Mouse (Mus musculus): ENCODE results near the gene Crym. TPM values are rescaled to one million over a fixed set of nuclear protein-coding genes. Genes with fewer than 3 reads are reported as not detected.

Gene Crym
- polyA plus RNA-seq, 1 experiment from 2014 or later: 25.4 TPM

DNA sequence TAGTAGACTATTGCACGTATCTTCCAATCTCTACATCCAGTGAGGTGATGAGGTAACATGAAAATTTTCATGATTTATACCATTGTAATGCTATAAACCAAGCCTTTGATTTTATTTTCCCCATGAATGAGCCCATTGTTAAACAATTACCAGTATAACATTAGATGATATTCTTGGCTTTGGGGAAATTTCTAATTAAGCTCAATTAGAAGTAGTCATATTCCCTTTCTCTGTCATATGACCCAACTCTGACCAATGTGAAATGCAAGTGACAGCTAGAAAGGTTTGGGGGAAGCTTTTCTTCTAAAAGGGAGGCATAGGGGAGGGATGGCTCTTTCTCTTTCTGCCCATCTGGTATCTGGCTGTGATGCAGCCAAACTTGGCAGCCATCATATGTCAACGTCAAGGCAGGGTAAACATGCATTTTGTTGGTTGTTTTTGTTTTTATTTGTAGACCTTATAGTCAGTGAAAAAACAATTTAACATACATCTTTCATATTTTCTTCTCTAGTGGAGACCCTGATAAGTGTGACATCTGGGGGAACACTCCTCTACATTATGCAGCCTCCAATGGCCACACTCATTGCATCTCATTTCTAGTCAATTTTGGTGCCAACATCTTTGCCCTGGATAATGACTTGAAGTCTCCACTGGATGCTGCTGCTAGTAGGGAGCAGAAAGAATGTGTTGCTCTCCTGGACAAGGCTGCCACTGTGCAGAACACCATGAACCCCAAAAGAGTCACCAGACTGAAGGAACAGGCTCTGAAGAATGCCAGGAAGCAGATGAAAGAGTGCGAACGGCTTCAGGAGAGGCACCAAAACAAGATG lies 20.3 kb downstream of the Crym start:
- Histone ChIP-seq H3K4me3 (replicated peaks) (no peak overlapping the region), H3K4me1 (no peaks in the 10 kb centered on the region), H3K36me3 (replicated peaks) (no peaks in the 10 kb centered on the region), H3K27ac (no peak overlapping the region), H3K27me3 (no peaks in the 10 kb centered on the region), H3K9me3 (no peaks in the 10 kb centered on the region), H3K4me2 (no peak overlapping the region), H3K9ac (no peak overlapping the region)
- no peak for ATAC-seq (ENCODE audit: low FRiP score)
- 92% methylated on average over 4 of the region's 4 CpGs for WGBS

GRCm38 (mm10) chr7:120180547-120180946 lies 21.4 kb downstream of the Crym start:
- H3K27me3 ChIP-seq: no peaks in the 10 kb centered on the region
- H3K4me2 ChIP-seq: no peak overlapping the region
- H3K4me1 ChIP-seq: no peaks in the 10 kb centered on the region
- no peak for ATAC-seq (ENCODE audit: low FRiP score)
- H3K36me3 ChIP-seq (replicated peaks): no peaks in the 10 kb centered on the region
- no peak overlapping the region for H3K9ac ChIP-seq
- H3K4me3 ChIP-seq (replicated peaks): no peak overlapping the region
- H3K27ac ChIP-seq: no peak overlapping the region
- H3K9me3 ChIP-seq: no peaks in the 10 kb centered on the region
- 91% methylated on average over 5 of the region's 5 CpGs for WGBS

GRCm38 (mm10) chr7:120178935-120179334 lies 23.0 kb downstream of the Crym start:
- 32% methylated on average over 2 of the region's 2 CpGs for WGBS

DNA sequence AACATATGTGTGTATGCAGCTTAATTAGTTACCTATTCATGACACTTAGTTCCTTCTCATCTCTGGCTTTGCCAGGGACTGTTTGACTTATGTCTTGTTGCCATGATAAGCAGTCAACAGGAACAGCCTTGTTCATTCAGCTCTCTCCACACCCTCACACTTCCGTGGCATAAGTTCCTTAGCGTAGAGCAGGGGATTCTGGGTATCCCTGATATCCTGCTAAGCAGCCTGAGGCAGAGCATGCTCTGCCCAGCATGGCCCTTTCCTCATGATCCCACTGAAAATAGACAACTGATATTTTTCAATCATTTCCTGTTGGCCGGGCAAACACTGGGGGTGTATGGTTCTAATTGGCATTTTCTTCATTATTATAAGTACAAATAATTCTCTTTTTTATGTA lies 24.3 kb downstream of the Crym start:
- no peaks in the 10 kb centered on the region for H3K4me1 ChIP-seq
- no peaks in the 10 kb centered on the region for H3K36me3 ChIP-seq (replicated peaks)
- no peak overlapping the region for H3K9ac ChIP-seq
- WGBS: 81% methylated on average over 3 of the region's 3 CpGs
- H3K9me3 ChIP-seq: no peaks in the 10 kb centered on the region
- H3K27me3 ChIP-seq: 0 out of 2 replicates have a peak, but pooled peaks cover 2% of the 10 kb centered on the region
- no peak for ATAC-seq (ENCODE audit: low FRiP score)
- no peak overlapping the region for H3K27ac ChIP-seq
- no peak overlapping the region for H3K4me3 ChIP-seq (replicated peaks)
- H3K4me2 ChIP-seq: no peak overlapping the region

More at GRCm38 (mm10) chr7:120178935-120179334, 23.0 kb downstream of the Crym start:
- Histone ChIP-seq H3K27ac (no peak overlapping the region), H3K36me3 (replicated peaks) (no peaks in the 10 kb centered on the region), H3K9me3 (no peaks in the 10 kb centered on the region), H3K9ac (no peak overlapping the region), H3K4me2 (no peak overlapping the region), H3K4me3 (replicated peaks) (no peak overlapping the region), H3K27me3 (no peaks in the 10 kb centered on the region), H3K4me1 (no peaks in the 10 kb centered on the region)
- ATAC-seq (ENCODE audit: low FRiP score): no peak

DNA sequence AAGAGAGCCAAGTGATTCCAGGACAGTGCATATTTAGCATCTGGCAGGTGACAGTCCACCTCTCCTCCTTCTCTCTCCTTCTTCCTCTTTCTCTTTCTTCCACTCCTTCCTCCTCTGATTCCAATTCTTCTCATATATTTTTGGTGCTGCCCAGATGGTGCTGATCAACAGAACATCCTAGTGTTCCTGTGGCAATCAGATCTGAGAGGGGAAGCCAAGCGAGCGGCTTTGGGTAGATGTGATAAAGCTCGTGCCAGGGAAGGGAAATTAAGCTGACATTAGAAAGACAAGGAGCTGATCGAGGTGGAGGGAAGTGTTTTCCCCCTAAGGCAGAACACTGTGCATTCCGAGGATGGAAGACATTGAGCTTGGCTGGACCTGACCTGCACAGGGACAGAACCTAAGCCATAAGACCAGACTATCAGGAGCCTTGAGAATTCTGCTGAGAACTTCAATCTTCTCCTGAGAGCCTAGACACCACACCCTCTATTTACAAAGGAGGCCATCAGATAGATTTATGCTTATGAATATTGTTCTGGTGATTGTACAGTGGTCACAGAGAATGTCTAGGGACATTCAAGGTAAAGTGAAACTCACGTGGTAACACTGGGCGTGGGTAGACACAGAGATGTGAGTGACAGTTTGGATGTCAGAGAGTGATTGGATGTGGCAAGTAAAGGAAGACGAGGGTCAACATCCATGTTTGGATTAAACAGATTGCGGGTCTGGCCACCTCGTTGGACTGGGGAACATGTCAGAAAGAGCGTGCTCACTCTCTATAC lies 27.0 kb downstream of the Crym start:
- Histone ChIP-seq H3K9ac (no peak overlapping the region), H3K36me3 (replicated peaks) (no peaks in the 10 kb centered on the region), H3K27me3 (0 out of 2 replicates have a peak, but pooled peaks cover 8% of the 10 kb centered on the region), H3K4me1 (no peaks in the 10 kb centered on the region), H3K9me3 (no peaks in the 10 kb centered on the region), H3K4me2 (no peak overlapping the region), H3K4me3 (replicated peaks) (no peak overlapping the region), H3K27ac (no peak overlapping the region)
- no peak for ATAC-seq (ENCODE audit: low FRiP score)
- WGBS: 88% methylated on average over 11 of the region's 11 CpGs

GRCm38 (mm10) chr7:120173603-120174244 lies 28.2 kb downstream of the Crym start, which contains the start of gene Anks4b:
Gene Anks4b, plus strand, starts transcription at chr7:120173858.
- Histone ChIP-seq H3K4me3 (replicated peaks) (no peak within 1 kb of the TSS), H3K9ac (no peak within 1 kb of the TSS), H3K27me3 (0 out of 2 replicates have a peak, but pooled peaks cover 8% of the 10 kb centered on the region), H3K36me3 (replicated peaks) (no peaks in the 10 kb centered on the region), H3K4me2 (no peak within 1 kb of the TSS), H3K4me1 (no peaks in the 10 kb centered on the region), H3K27ac (no peak within 1 kb of the TSS), H3K9me3 (no peaks in the 10 kb centered on the region)
- ATAC-seq (ENCODE audit: low FRiP score): no peak
- 90% methylated on average over 10 of the region's 10 CpGs for WGBS

- Histone ChIP-seq H3K9ac (no peak overlapping the region), H3K36me3 (replicated peaks) (no peaks in the 10 kb centered on the region), H3K4me2 (no peak overlapping the region), H3K4me1 (no peaks in the 10 kb centered on the region), H3K27ac (no peak overlapping the region), H3K27me3 (0 out of 2 replicates have a peak, but pooled peaks cover 8% of the 10 kb centered on the region), H3K9me3 (no peaks in the 10 kb centered on the region), H3K4me3 (replicated peaks) (no peak overlapping the region)
- ATAC-seq (ENCODE audit: low FRiP score): no peak
- WGBS: 83% methylated on average over 1 of the region's 1 CpGs
These were observed 29.7 kb downstream of the Crym start for GRCm38 (mm10) chr7:120172188-120172700.

GRCm38 (mm10) chr7:120163581-120164251 lies 38.2 kb downstream of the Crym start:
- Histone ChIP-seq H3K27ac (no peak overlapping the region), H3K27me3 (peaks cover 41% of the 10 kb centered on the region), H3K4me3 (replicated peaks) (no peak overlapping the region), H3K9ac (no peak overlapping the region), H3K36me3 (replicated peaks) (no peaks in the 10 kb centered on the region), H3K4me1 (no peaks in the 10 kb centered on the region), H3K4me2 (no peak overlapping the region), H3K9me3 (no peaks in the 10 kb centered on the region)
- no peak for ATAC-seq (ENCODE audit: low FRiP score)
- 91% methylated on average over 11 of the region's 11 CpGs for WGBS

- H3K27ac ChIP-seq: no peak overlapping the region
- H3K27me3 ChIP-seq: peaks cover 60% of the 10 kb centered on the region
- WGBS: 10% methylated on average over 4 of the region's 4 CpGs
These were observed 43.7 kb downstream of the Crym start for GRCm38 (mm10) chr7:120158121-120158613.

GRCm38 (mm10) chr7:120157575-120158061 lies 44.3 kb downstream of the Crym start:
- Histone ChIP-seq H3K4me1 (peaks cover 23% of the 10 kb centered on the region), H3K9me3 (no peaks in the 10 kb centered on the region), H3K36me3 (replicated peaks) (no peaks in the 10 kb centered on the region), H3K4me2 (no peak overlapping the region), H3K27me3 (peaks cover 64% of the 10 kb centered on the region), H3K4me3 (replicated peaks) (no peak overlapping the region), H3K27ac (no peak overlapping the region), H3K9ac (no peak overlapping the region)
- ATAC-seq (ENCODE audit: low FRiP score): peak; percentile 57
- WGBS: 9% methylated on average over 5 of the region's 5 CpGs

More at GRCm38 (mm10) chr7:120158121-120158613, 43.7 kb downstream of the Crym start:
- Histone ChIP-seq H3K36me3 (replicated peaks) (no peaks in the 10 kb centered on the region), H3K9ac (no peak overlapping the region), H3K9me3 (no peaks in the 10 kb centered on the region), H3K4me1 (peaks cover 23% of the 10 kb centered on the region), H3K4me2 (no peak overlapping the region), H3K4me3 (replicated peaks) (no peak overlapping the region)
- ATAC-seq (ENCODE audit: low FRiP score): peak; percentile 49; the same call in 1 of the 2 replicates

GRCm38 (mm10) chr7:120156841-120157409 lies 45.0 kb downstream of the Crym start:
- Histone ChIP-seq H3K9me3 (no peaks in the 10 kb centered on the region), H3K27ac (no peak overlapping the region), H3K9ac (no peak overlapping the region), H3K36me3 (replicated peaks) (no peaks in the 10 kb centered on the region), H3K4me3 (replicated peaks) (no peak overlapping the region), H3K27me3 (peaks cover 66% of the 10 kb centered on the region), H3K4me2 (no peak overlapping the region), H3K4me1 (peaks cover 23% of the 10 kb centered on the region)
- WGBS: 10% methylated on average over 2 of the region's 2 CpGs
- ATAC-seq (ENCODE audit: low FRiP score): no peak
